ENCODE assay signal across 9 mouse cellular contexts in genomic region chr11:70465824-70466223, GRCm38 (mm10). TPM values are rescaled to one million over a fixed set of nuclear protein-coding genes. Genes with fewer than 3 reads are reported as not detected.
DNase-seq lines count a peak whose midpoint lies in the region; ATAC-seq and TF ChIP-seq lines count a peak whose summit lies in the region.
"Had no signal": no experiment of that assay in that cellular context is flagged by ENCODE, and none has a peak within 500 bp of the region (broad histone marks: within the 10 kb centered on the region; RNA-seq: fewer than 3 reads in every experiment).

No protein-coding gene starts in this region.

- H3K36me3 ChIP-seq in ES-E14 (ENCODE audit: control insufficient read depth, insufficient read depth, low read length, poor library complexity, severe bottlenecking), result no peaks in the 10 kb centered on the region
- no peaks in the 10 kb centered on the region for H3K36me3 ChIP-seq in heart, embryonic 11.5 days (ENCODE audit: control insufficient read depth, insufficient read depth, low read length)
- no peaks in the 10 kb centered on the region for H3K36me3 ChIP-seq in kidney, embryonic 16.5 days (ENCODE audit: insufficient read depth, low read length)
- no peaks in the 10 kb centered on the region for H3K36me3 ChIP-seq in midbrain, embryonic 10.5 days

- peak overlapping the region; percentile 61 for H3K4me2 ChIP-seq in heart, embryonic 11.5 days
- peak overlapping the region; percentile 58 for H3K4me2 ChIP-seq in kidney, embryonic 16.5 days (replicated peaks; ENCODE audit: low read depth, low read length)

- no peak overlapping the region for H3K27ac ChIP-seq in ES-E14 (ENCODE audit: insufficient read depth, low read depth, low read length, poor library complexity, severe bottlenecking)
- H3K27ac ChIP-seq in heart, embryonic 11.5 days (ENCODE audit: low read depth, low read length), result peak overlapping the region; percentile 7
- H3K27ac ChIP-seq in kidney, embryonic 16.5 days (ENCODE audit: low read length), result no peak overlapping the region
- peak overlapping the region; percentile 38; the same call in 1 of the 2 replicates for H3K27ac ChIP-seq in midbrain, embryonic 10.5 days (replicated peaks)

- no peak for ATAC-seq in heart, embryonic 11.5 days (replicated peaks; ENCODE audit: insufficient number of reproducible peaks, low FRiP score, low TSS enrichment)
- ATAC-seq in kidney, embryonic 16.5 days (ENCODE audit: low FRiP score, low TSS enrichment), result peak; percentile 27; the same call in 1 of the 2 replicates

- H3K9ac ChIP-seq in ES-E14 (ENCODE audit: insufficient read depth, low read depth, low read length, poor library complexity, severe bottlenecking), result peak overlapping the region; percentile 61; the same call in 1 of the 2 replicates
- peak overlapping the region; percentile 46; the same call in 1 of the 2 replicates for H3K9ac ChIP-seq in heart, embryonic 11.5 days (ENCODE audit: low read depth, low read length)
- peak overlapping the region; percentile 56; the same call in 1 of the 2 replicates for H3K9ac ChIP-seq in kidney, embryonic 16.5 days (replicated peaks; ENCODE audit: low read length)

- WGBS in heart, embryonic 11.5 days (ENCODE audit: insufficient replicate concordance), result 11% methylated on average over 23 of the region's 23 CpGs
- 9% methylated on average over 23 of the region's 23 CpGs for WGBS in kidney, embryonic 16.5 days
- WGBS in midbrain, embryonic 10.5 days, result 12% methylated on average over 23 of the region's 23 CpGs

- peaks cover 19% of the 10 kb centered on the region for H3K27me3 ChIP-seq in heart, embryonic 11.5 days (ENCODE audit: control insufficient read depth, insufficient read depth, low read length)
- H3K27me3 ChIP-seq in kidney, embryonic 16.5 days (ENCODE audit: insufficient read depth, low read length), result peaks cover 18% of the 10 kb centered on the region; the same call in 1 of the 2 replicates
- H3K27me3 ChIP-seq in midbrain, embryonic 10.5 days (ENCODE audit: low read depth, poor library complexity, severe bottlenecking), result peaks cover 67% of the 10 kb centered on the region

- no peaks in the 10 kb centered on the region for H3K9me3 ChIP-seq in ES-E14 (ENCODE audit: control insufficient read depth, insufficient read depth, low read depth, low read length)
- no peaks in the 10 kb centered on the region for H3K9me3 ChIP-seq in heart, embryonic 11.5 days (replicated peaks; ENCODE audit: control insufficient read depth, low read length)
- 0 out of 2 replicates have a peak, but pooled peaks cover 5% of the 10 kb centered on the region for H3K9me3 ChIP-seq in kidney, embryonic 16.5 days (ENCODE audit: low read length)
- H3K9me3 ChIP-seq in midbrain, embryonic 10.5 days (replicated peaks), result no peaks in the 10 kb centered on the region

- H3K4me3 ChIP-seq in ES-E14 (ENCODE audit: insufficient read depth in 1 of 2, low read depth in 1 of 2, low read length in 2 of 2, poor library complexity in 1 of 2, severe bottlenecking in 1 of 2), result peak overlapping the region; percentile 62 to 63
- peak overlapping the region; percentile 28 for H3K4me3 ChIP-seq in heart, embryonic 11.5 days (ENCODE audit: low read depth, low read length)
- H3K4me3 ChIP-seq in kidney, embryonic 16.5 days (ENCODE audit: low read length), result peak overlapping the region; percentile 39
- H3K4me3 ChIP-seq in midbrain, embryonic 10.5 days, result peak overlapping the region; percentile 36

- peaks cover 0 to 3% of the 10 kb centered on the region in 2 experiments; a peak in 1 of 4 replicates for H3K4me1 ChIP-seq in ES-E14 (ENCODE audit: control insufficient read depth in 2 of 2, insufficient read depth in 2 of 2, low read length in 2 of 2, poor library complexity in 1 of 2)
- peaks cover 10% of the 10 kb centered on the region; the same call in 1 of the 2 replicates for H3K4me1 ChIP-seq in heart, embryonic 11.5 days (ENCODE audit: control insufficient read depth, insufficient read depth, low read length)
- H3K4me1 ChIP-seq in kidney, embryonic 16.5 days (ENCODE audit: insufficient read depth, low read length), result peaks cover 15% of the 10 kb centered on the region
- peaks cover 15% of the 10 kb centered on the region for H3K4me1 ChIP-seq in midbrain, embryonic 10.5 days

- peak; percentile 49 to 60 for DNase-seq in cerebellum, postnatal 14 days
- no peak for DNase-seq in cerebellum, adult 9-10 months
- no peak for DNase-seq in ES-E14 (ENCODE audit: low read depth, low spot score)
- DNase-seq in midbrain, embryonic 10.5 days (ENCODE audit: low spot score), result peak; percentile 18
- DNase-seq in frontal cortex, adult 2 months (ENCODE audit: extremely low spot score in 1 of 2, low spot score in 1 of 2), result no peak
- DNase-seq in spleen, adult 12 weeks (ENCODE audit: low spot score), result no peak

- in situ Hi-C loops in ES-E14 (cut with MboI; ENCODE audit: low sequenced_read_pairs in 2 of 2, unreplicated experiment in 2 of 2), result no loop called here

TF ChIP-seq in ES-E14, 5 proteins besides CTCF, POLR2A, EP300 and RAD21:
- no peak for TF ChIP-seq ZNF384 (IDR thresholded peaks at IDR 0.05; ENCODE audit: low read depth, low read length)
- TF ChIP-seq HCFC1 (IDR thresholded peaks at IDR 0.05; ENCODE audit: borderline replicate concordance, insufficient read depth, low read length), result no peak
- no peak for TF ChIP-seq MAFK (IDR thresholded peaks at IDR 0.05; ENCODE audit: insufficient read depth, low read depth, low read length)
- TF ChIP-seq ZC3H11A (IDR thresholded peaks at IDR 0.05; ENCODE audit: borderline replicate concordance, low read depth, low read length), result no peak
- TF ChIP-seq CHD2 (IDR thresholded peaks at IDR 0.05; ENCODE audit: low read depth, low read length), result no peak

RNA-seq across cellular contexts. Expression of gene Cxcl16, which starts 6.0 kb away (rescaled TPM):
- 2.9 and 6.6 TPM in 2 replicates for total RNA-seq in ES-E14 (2012; rRNA removed)
- 6.2 and 7.3 TPM in 2 replicates for polyA plus RNA-seq in heart, embryonic 11.5 days (2014; fragmentation: Nextera tagmentation; extraction: Ambion mirVana)
- polyA plus RNA-seq in kidney, embryonic 16.5 days (2015; fragmentation: Nextera tagmentation; extraction: Ambion mirVana), result 9.1 and 9.7 TPM in 2 replicates
- 0.46 and 0.63 TPM in 2 replicates for polyA plus RNA-seq in midbrain, embryonic 10.5 days (2016; fragmentation: Nextera tagmentation; extraction: Ambion mirVana)
- polyA plus RNA-seq in frontal cortex, adult 2 months (2012; rRNA removed), result 3.2 and 3.7 TPM in 2 replicates
- total RNA-seq: neutrophil, adult 5-6 weeks had no signal

RNA-seq across cellular contexts. Expression of gene Zmynd15, which starts 6.6 kb away (rescaled TPM):
- total RNA-seq in ES-E14 (2012; rRNA removed), result 0.54 and 1.5 TPM in 2 replicates
- 1.1 and 1.9 TPM in 2 replicates for polyA plus RNA-seq in heart, embryonic 11.5 days (2014; fragmentation: Nextera tagmentation; extraction: Ambion mirVana)
- polyA plus RNA-seq in kidney, embryonic 16.5 days (2015; fragmentation: Nextera tagmentation; extraction: Ambion mirVana), result 1.4 and 1.5 TPM in 2 replicates
- polyA plus RNA-seq in midbrain, embryonic 10.5 days (2016; fragmentation: Nextera tagmentation; extraction: Ambion mirVana), result 0.14 and 0.40 TPM in 2 replicates
- 0.57 and 0.72 TPM in 2 replicates for polyA plus RNA-seq in frontal cortex, adult 2 months (2012; rRNA removed)

RNA-seq across cellular contexts. Expression of gene Med11, which starts 14.1 kb away (rescaled TPM):
- 29.1 and 31.2 TPM in 2 replicates for total RNA-seq in ES-E14 (2012; rRNA removed)
- 28.6 and 31.2 TPM in 2 replicates for polyA plus RNA-seq in heart, embryonic 11.5 days (2014; fragmentation: Nextera tagmentation; extraction: Ambion mirVana)
- polyA plus RNA-seq in kidney, embryonic 16.5 days (2015; fragmentation: Nextera tagmentation; extraction: Ambion mirVana), result 43.9 and 46.3 TPM in 2 replicates
- 39.7 and 44.6 TPM in 2 replicates for polyA plus RNA-seq in midbrain, embryonic 10.5 days (2016; fragmentation: Nextera tagmentation; extraction: Ambion mirVana)
- 15.8 and 17.3 TPM in 2 replicates for polyA plus RNA-seq in frontal cortex, adult 2 months (2012; rRNA removed)

RNA-seq across cellular contexts. Expression of gene Arrb2, which starts 33.4 kb away (rescaled TPM):
- 30.6 and 43.1 TPM in 2 replicates for total RNA-seq in ES-E14 (2012; rRNA removed)
- 11.6 and 12.9 TPM in 2 replicates for polyA plus RNA-seq in heart, embryonic 11.5 days (2014; fragmentation: Nextera tagmentation; extraction: Ambion mirVana)
- polyA plus RNA-seq in kidney, embryonic 16.5 days (2015; fragmentation: Nextera tagmentation; extraction: Ambion mirVana), result 15.3 and 19.0 TPM in 2 replicates
- polyA plus RNA-seq in midbrain, embryonic 10.5 days (2016; fragmentation: Nextera tagmentation; extraction: Ambion mirVana), result 28.3 and 37.4 TPM in 2 replicates
- 64.1 and 69.8 TPM in 2 replicates for polyA plus RNA-seq in frontal cortex, adult 2 months (2012; rRNA removed)

RNA-seq across cellular contexts. Expression of gene Tm4sf5, which starts 39.2 kb away (rescaled TPM):
- 3.8 and 4.6 TPM in 2 replicates for total RNA-seq in ES-E14 (2012; rRNA removed)
- 8.2 and 10.3 TPM in 2 replicates for polyA plus RNA-seq in heart, embryonic 11.5 days (2014; fragmentation: Nextera tagmentation; extraction: Ambion mirVana)
- polyA plus RNA-seq in kidney, embryonic 16.5 days (2015; fragmentation: Nextera tagmentation; extraction: Ambion mirVana), result 0.69 and 0.80 TPM in 2 replicates
- 0.22 TPM in 1 of 2 replicates, not detected in the other for polyA plus RNA-seq in midbrain, embryonic 10.5 days (2016; fragmentation: Nextera tagmentation; extraction: Ambion mirVana)
- polyA plus RNA-seq in frontal cortex, adult 2 months (2012; rRNA removed), result 0.65 and 1.1 TPM in 2 replicates
- total RNA-seq: neutrophil, adult 5-6 weeks had no signal

Comparison
In these comparisons a context has a peak if more than half of its experiments do, and no peak if none do; other contexts are left out.
1. DNase-seq: peak in cerebellum, postnatal 14 days (2 of 2) and midbrain, embryonic 10.5 days (single experiment); none in cerebellum, adult 9-10 months (single experiment), ES-E14 (single experiment), frontal cortex, adult 2 months (0 of 2) and spleen, adult 12 weeks (single experiment).
2. H3K27ac ChIP-seq: peak in heart, embryonic 11.5 days (single experiment) and midbrain, embryonic 10.5 days (single experiment); none in ES-E14 (single experiment) and kidney, embryonic 16.5 days (single experiment).
3. Peak in every context shown above with its lines, with median percentiles within 50 percentile points of each other: H3K4me3 ChIP-seq and H3K9ac ChIP-seq.